15 mouse cellular contexts compared by ENCODE assay signal in the genomic region with DNA sequence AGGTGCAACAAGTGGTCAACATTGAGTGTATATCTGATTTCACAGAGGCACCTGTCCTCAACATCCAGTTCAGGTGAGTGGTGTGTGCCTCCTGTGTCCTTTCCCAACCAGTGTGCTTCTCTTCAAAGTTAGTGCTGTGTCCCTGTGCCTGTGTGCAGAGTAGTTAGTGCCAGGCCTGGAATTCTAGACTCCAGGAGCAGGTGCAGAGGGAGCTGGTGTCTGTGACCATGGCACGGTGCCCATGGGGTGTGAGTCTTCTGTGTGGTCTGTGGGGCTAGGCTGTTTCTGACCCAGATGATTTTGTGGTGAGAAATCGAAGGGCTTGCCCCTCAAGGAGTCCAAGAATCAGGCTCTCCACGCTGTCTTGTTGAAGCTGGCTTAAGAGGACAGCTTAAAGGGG. TPM values are rescaled to one million over a fixed set of nuclear protein-coding genes. Genes with fewer than 3 reads are reported as not detected.
"Had no signal": no experiment of that assay in that cellular context is flagged by ENCODE, and none has a peak within 500 bp of the region (broad histone marks: within the 10 kb centered on the region; RNA-seq: fewer than 3 reads in every experiment).

No protein-coding gene starts in this region.

- H3K9ac ChIP-seq: lung, embryonic 14.5 days; midbrain, embryonic 12.5 days; neural tube, embryonic 12.5 days had no signal

- H3K9me3 ChIP-seq: midbrain, embryonic 10.5 days; midbrain, embryonic 12.5 days; neural tube, embryonic 12.5 days had no signal

- H3K4me3 ChIP-seq: midbrain, embryonic 10.5 days; midbrain, embryonic 12.5 days; neural tube, embryonic 12.5 days had no signal

- H3K4me1 ChIP-seq: midbrain, embryonic 10.5 days; midbrain, embryonic 12.5 days; neural tube, embryonic 12.5 days had no signal

- ATAC-seq: midbrain, embryonic 16.5 days had no signal

- H3K27ac ChIP-seq: midbrain, embryonic 10.5 days; midbrain, embryonic 12.5 days; neural tube, embryonic 12.5 days had no signal

- H3K27me3 ChIP-seq: midbrain, embryonic 12.5 days; neural tube, embryonic 12.5 days had no signal

- H3K4me2 ChIP-seq: lung, embryonic 14.5 days; midbrain, embryonic 12.5 days; neural tube, embryonic 12.5 days had no signal

- DNase-seq: lung, adult 18-20 months; lung, embryonic 14.5 days; lung, postnatal 10 days; lung, postnatal 4 days; midbrain, embryonic 14.5 days; right cerebral cortex, postnatal 14 days; spleen, adult 18-20 months; thymus, adult 18-20 months; thymus, postnatal 14 days; thymus, postnatal 36 days had no signal

RNA-seq across cellular contexts. Expression of a gene that starts 25.9 kb away (rescaled TPM):
- total RNA-seq: neutrophil, adult 5-6 weeks had no signal
